Mouse (Mus musculus) heart, embryonic 14.5 days (tissue): ENCODE measurements at regions not wholly inside any gene's neighbourhood (a gene's known extent, or its start where the extent isn't known, plus 50 kb on each side); places are given as distances from the start of the nearest gene placed in this dataset.

Source experiments
- ATAC-seq: fragments of 200-750 bp; cut with Nextera tagmentation; 2 replicates; pipeline ENCODE4 v1.8.0; 2017; ENCODE audit warnings: low read depth, moderate TSS enrichment; ENCODE audit not compliant: insufficient number of reproducible peaks, insufficient read depth, low FRiP score
- H3K27ac ChIP-seq, 2 experiments: fragments of 200-500 bp in 1 of 2; fragments of 300-500 bp in 1 of 2; sonication (generic) in 1 of 2; replicated peaks in 1 of 2; 2 replicates each; pipeline ENCODE4 v1.5.1; 2012 to 2014; ENCODE audit warnings: low read depth in 2 of 2, low read length in 2 of 2, control low read depth in 1 of 2, mild to moderate bottlenecking in 1 of 2, mixed read lengths in 1 of 2; ENCODE audit not compliant: control insufficient read depth in 1 of 2, insufficient read depth in 1 of 2
- H3K27me3 ChIP-seq: fragments of 300-500 bp; sonication (generic); 2 replicates; pipeline ENCODE4 v1.6.1; 2014; ENCODE audit warnings: mild to moderate bottlenecking, low read length, control low read depth; ENCODE audit not compliant: control insufficient read depth, insufficient read depth
- H3K36me3 ChIP-seq: fragments of 300-500 bp; sonication (generic); 2 replicates; pipeline ENCODE4 v1.6.1; 2014; ENCODE audit warnings: mild to moderate bottlenecking, control low read depth, low read length, mixed read lengths; ENCODE audit not compliant: control insufficient read depth, insufficient read depth
- H3K4me1 ChIP-seq, 2 experiments: fragments of 200-500 bp in 1 of 2; fragments of 300-500 bp in 1 of 2; sonication (generic) in 1 of 2; 2 replicates each; pipeline ENCODE4 v1.6.1; 2012 to 2014; ENCODE audit warnings: low read length in 2 of 2, control low read depth in 1 of 2, mixed read lengths in 1 of 2; ENCODE audit not compliant: control insufficient read depth in 2 of 2, insufficient read depth in 2 of 2
- H3K4me2 ChIP-seq: fragments of 300-500 bp; sonication (generic); 2 replicates; pipeline ENCODE4 v1.6.1; 2014; ENCODE audit warnings: mild to moderate bottlenecking, low read length
- H3K4me3 ChIP-seq, 2 experiments: fragments of 200-500 bp in 1 of 2; fragments of 300-500 bp in 1 of 2; sonication (generic) in 1 of 2; 2 replicates each; pipeline ENCODE4 v1.5.1; 2012 to 2014; ENCODE audit warnings: low read length in 2 of 2, mild to moderate bottlenecking in 2 of 2, control low read depth in 1 of 2, low read depth in 1 of 2, moderate library complexity in 1 of 2; ENCODE audit not compliant: control insufficient read depth in 1 of 2, insufficient read depth in 1 of 2
- H3K9ac ChIP-seq: fragments of 300-500 bp; sonication (generic); 2 replicates; pipeline ENCODE4 v1.6.1; 2014; ENCODE audit warnings: mild to moderate bottlenecking, low read length
- H3K9me3 ChIP-seq: fragments of 300-500 bp; sonication (generic); 2 replicates; pipeline ENCODE4 v1.6.1; 2016; ENCODE audit warnings: low read length, control low read depth; ENCODE audit not compliant: control insufficient read depth
- WGBS: fragments of 180-500 bp; shearing (Covaris S2); extraction: QIAGEN DNeasy Blood & Tissue Kit; methylation state at CpG from one replicate; pipeline ENCODE4 v1.1.7; 2014; 5-methylcytosine and 5-hydroxymethylcytosine counted together

DNA sequence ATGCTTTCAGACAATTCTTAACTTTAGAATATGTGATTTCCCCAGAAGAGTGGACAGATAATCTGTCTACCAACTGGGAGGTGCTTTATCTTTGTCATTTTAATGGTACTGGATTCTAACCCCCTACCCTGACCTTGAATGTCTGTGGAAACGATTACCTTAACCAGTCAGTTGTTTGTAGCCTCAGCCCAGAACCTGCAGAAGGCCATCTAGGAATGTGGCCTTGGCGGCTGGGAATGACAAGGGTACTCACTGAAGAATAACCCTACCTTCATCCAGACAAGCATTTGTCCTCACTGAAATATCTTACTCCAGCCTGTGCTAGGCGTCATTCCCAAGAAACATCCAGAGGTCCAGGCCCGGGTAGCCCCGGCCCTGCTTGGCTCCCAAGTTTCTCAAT is 337.1 kb upstream of the Trpc7 start:
- WGBS, result 86% methylated on average over 5 of the region's 5 CpGs
- Histone ChIP-seq H3K4me3 (no peak overlapping the region), H3K9me3 (0 out of 2 replicates have a peak, but pooled peaks cover under 1% of the 10 kb centered on the region), H3K4me1 (peaks cover 0 to 7% of the 10 kb centered on the region in 2 experiments; a peak in 1 of 4 replicates), H3K4me2 (no peak overlapping the region), H3K27ac (no peak overlapping the region), H3K9ac (no peak overlapping the region), H3K27me3 (no peaks in the 10 kb centered on the region), H3K36me3 (no peaks in the 10 kb centered on the region)
- ATAC-seq, result no peak

DNA sequence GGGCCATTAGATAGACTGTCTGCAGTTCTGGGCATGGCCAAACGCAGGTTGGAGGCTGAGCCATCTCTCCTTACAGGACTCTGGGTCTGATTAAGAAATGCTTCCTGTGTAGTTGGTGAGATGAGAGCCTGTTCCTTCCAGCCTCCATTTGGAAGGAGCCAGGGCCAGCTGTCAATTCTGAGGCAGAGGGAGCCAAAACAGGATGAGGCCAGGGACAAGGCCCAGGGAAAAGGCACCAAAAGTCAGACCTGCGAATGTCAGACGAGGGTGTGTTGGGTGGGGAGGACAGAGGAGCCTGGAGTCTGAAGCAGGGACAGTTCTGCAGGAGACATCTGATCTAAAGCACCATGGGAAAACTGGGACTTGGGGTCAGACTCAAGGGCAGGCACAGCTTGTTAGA is 335.9 kb upstream of the Trpc7 start:
- no peak for ATAC-seq
- H3K27ac ChIP-seq, result no peak overlapping the region
- 41% methylated on average over 3 of the region's 3 CpGs for WGBS

GRCm38 (mm10) chr13:57230253-57230652 is 334.5 kb upstream of the Trpc7 start:
- no peak overlapping the region for H3K27ac ChIP-seq
- no peak for ATAC-seq
- peaks cover 0 to 9% of the 10 kb centered on the region in 2 experiments; a peak in 1 of 4 replicates for H3K4me1 ChIP-seq
- H3K4me3 ChIP-seq, result no peak overlapping the region
- H3K36me3 ChIP-seq, result no peaks in the 10 kb centered on the region
- H3K4me2 ChIP-seq, result no peak overlapping the region
- WGBS, result 59% methylated on average over 4 of the region's 4 CpGs
- H3K27me3 ChIP-seq, result no peaks in the 10 kb centered on the region
- 0 out of 2 replicates have a peak, but pooled peaks cover 2% of the 10 kb centered on the region for H3K9me3 ChIP-seq
- H3K9ac ChIP-seq, result no peak overlapping the region

More for the DNA sequence above, 335.9 kb upstream of the Trpc7 start:
- Histone ChIP-seq H3K4me2 (no peak overlapping the region), H3K9me3 (0 out of 2 replicates have a peak, but pooled peaks cover 2% of the 10 kb centered on the region), H3K9ac (no peak overlapping the region), H3K4me1 (peaks cover 0 to 7% of the 10 kb centered on the region in 2 experiments; a peak in 1 of 4 replicates), H3K27me3 (no peaks in the 10 kb centered on the region), H3K4me3 (no peak overlapping the region), H3K36me3 (no peaks in the 10 kb centered on the region)

GRCm38 (mm10) chr13:57221092-57221491 is 325.3 kb upstream of the Trpc7 start:
- Histone ChIP-seq H3K36me3 (no peaks in the 10 kb centered on the region), H3K4me3 (no peak overlapping the region), H3K9ac (no peak overlapping the region), H3K4me2 (no peak overlapping the region), H3K27ac (no peak overlapping the region), H3K9me3 (no peaks in the 10 kb centered on the region), H3K4me1 (0 out of 4 replicates have a peak, but pooled peaks cover 0 to 3% of the 10 kb centered on the region in 2 experiments), H3K27me3 (no peaks in the 10 kb centered on the region)
- ATAC-seq, result no peak
- whole genome bisulfite sequencing, result 57% methylated on average over 8 of the region's 8 CpGs

DNA sequence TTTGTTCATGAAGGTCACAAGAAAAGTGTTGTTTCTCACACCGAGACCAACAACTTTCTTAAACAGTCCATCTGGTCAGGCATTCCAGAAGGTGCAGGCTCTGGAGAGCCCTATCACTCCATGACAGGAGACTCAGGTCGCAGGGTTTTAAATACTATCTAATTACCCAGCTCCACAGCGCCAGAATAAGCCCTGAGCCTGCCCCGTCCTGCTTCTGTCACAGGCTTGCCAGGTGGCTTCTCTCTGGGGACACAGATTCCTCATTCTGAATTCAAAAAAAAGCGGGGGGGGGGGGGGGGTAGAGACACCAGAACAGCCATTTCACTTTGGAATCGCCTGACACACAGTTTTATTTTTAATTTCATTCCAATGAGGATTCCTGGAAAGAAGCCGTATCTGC is 320.4 kb upstream of the Trpc7 start:
- H3K27me3 ChIP-seq, result no peaks in the 10 kb centered on the region
- H3K36me3 ChIP-seq, result no peaks in the 10 kb centered on the region
- H3K4me3 ChIP-seq, result no peak overlapping the region
- H3K4me2 ChIP-seq, result no peak overlapping the region
- no peak overlapping the region for H3K9ac ChIP-seq
- H3K27ac ChIP-seq, result no peak overlapping the region
- H3K4me1 ChIP-seq, result peaks cover 0 to 3% of the 10 kb centered on the region in 2 experiments; a peak in 1 of 4 replicates
- no peak for ATAC-seq
- 31% methylated on average over 7 of the region's 7 CpGs for WGBS
- H3K9me3 ChIP-seq, result no peaks in the 10 kb centered on the region

DNA sequence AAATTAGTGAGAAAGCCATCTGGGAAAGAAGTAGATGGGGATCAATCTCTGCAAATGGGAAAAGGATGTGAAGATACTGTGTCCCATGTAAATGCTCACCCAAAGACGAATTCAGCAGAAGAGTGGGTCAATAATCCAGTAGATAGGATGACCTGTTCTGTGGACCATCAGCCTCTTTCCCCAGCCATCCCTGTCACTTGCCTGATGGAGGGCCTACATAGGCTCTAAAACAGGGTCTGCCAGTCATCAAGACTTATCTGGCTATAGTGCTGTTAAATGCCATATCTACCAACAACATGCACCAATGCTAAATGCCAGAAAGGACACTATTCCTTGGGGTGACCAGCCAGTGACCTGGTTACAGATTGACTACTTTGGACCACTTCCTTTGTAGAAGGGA is 316.5 kb upstream of the Trpc7 start:
- Histone ChIP-seq H3K9ac (no peak overlapping the region), H3K4me2 (no peak overlapping the region), H3K27me3 (no peaks in the 10 kb centered on the region), H3K27ac (no peak overlapping the region), H3K36me3 (no peaks in the 10 kb centered on the region), H3K4me3 (no peak overlapping the region), H3K9me3 (no peaks in the 10 kb centered on the region), H3K4me1 (peaks cover 0 to 3% of the 10 kb centered on the region in 2 experiments; a peak in 1 of 4 replicates)
- no peak for ATAC-seq
- WGBS, result 54% methylated on average over 1 of the region's 1 CpGs

- no peak overlapping the region for H3K4me2 ChIP-seq
- no peak overlapping the region for H3K27ac ChIP-seq
- no peak for ATAC-seq
- H3K27me3 ChIP-seq, result no peaks in the 10 kb centered on the region
- H3K4me3 ChIP-seq, result no peak overlapping the region
- 55% methylated on average over 3 of the region's 3 CpGs for WGBS
- no peaks in the 10 kb centered on the region for H3K9me3 ChIP-seq
- H3K36me3 ChIP-seq, result no peaks in the 10 kb centered on the region
- H3K4me1 ChIP-seq, result no peaks in the 10 kb centered on the region
- no peak overlapping the region for H3K9ac ChIP-seq
Observed at GRCm38 (mm10) chr13:57191195-57191594, 295.4 kb upstream of the Trpc7 start.

DNA sequence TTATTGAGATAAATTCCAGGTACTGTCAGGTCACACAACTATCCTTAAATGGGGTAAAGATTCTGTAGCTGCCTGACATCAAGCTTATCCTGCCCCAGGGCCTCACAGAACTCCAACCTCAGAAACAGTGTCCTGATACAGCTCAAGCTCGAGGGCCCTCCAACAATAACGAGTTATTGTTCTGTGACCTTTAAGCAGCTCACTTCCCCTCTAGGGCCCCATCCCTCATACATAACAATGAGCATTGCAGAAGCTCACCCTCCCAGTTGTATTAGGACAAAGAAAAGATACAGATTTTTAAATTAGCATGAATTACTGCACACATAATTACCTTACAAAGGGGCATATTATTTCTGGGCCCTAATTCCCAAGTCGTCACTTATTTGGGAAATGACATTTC is 293.5 kb upstream of the Trpc7 start:
- no peaks in the 10 kb centered on the region for H3K27me3 ChIP-seq
- no peak for ATAC-seq
- H3K4me3 ChIP-seq, result no peak overlapping the region
- peaks cover 2% of the 10 kb centered on the region in 2 experiments; a peak in 2 of 4 replicates for H3K4me1 ChIP-seq
- WGBS, result 63% methylated on average over 3 of the region's 3 CpGs
- no peak overlapping the region for H3K9ac ChIP-seq
- H3K4me2 ChIP-seq, result no peak overlapping the region
- H3K9me3 ChIP-seq, result no peaks in the 10 kb centered on the region
- H3K27ac ChIP-seq, result no peak overlapping the region
- H3K36me3 ChIP-seq, result no peaks in the 10 kb centered on the region
